Mouse (Mus musculus) liver, postnatal 0 days (tissue): ENCODE data around the gene Gm21905.

ENCODE experiments used
- CTCF ChIP-seq: sonication (generic); IDR thresholded peaks from 2 replicates; pipeline ENCODE4 v1.5.1; 2016; ENCODE audit warnings: antibody characterized with exemption, low read depth
- EP300 ChIP-seq: IDR thresholded peaks from 2 replicates; pipeline ENCODE4 v1.6.1; 2016; ENCODE audit warnings: antibody characterized with exemption, low read depth, mild to moderate bottlenecking

DNA sequence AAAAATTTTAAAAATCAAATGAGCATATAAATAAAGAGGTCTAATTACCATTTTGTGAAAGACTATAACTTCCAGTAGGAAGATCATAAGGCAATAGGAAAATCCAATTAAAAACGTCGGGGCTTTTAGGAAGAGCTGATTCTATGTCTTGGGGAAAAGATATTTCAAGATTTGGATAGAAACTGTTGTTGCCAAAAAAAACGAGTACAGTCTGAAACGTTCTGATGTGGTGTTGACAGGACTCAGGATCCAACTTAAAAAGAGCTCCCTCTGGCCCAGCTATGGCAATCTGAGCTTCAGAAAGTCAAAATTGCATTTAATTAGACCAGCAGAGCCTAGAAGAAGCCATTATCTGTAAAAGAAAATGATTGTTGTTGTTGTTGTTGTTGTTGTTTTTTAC, 7.9 kb upstream of the Gm21905 start:
- no peak for TF ChIP-seq CTCF
- TF ChIP-seq EP300: no peak
